Mouse (Mus musculus): ENCODE data around the gene Alms1.
A peak's percentile ranks its signal among the peaks of the same experiment; 100 is the strongest.
"Not testable (repeated sequence)": the region's sequence is repeated elsewhere in the genome, so short reads cannot be mapped to it uniquely, and the experiment has no call there.

The Alms1 gene

GRCm38 (mm10) chr6:85587396-85588143 lies at the start of gene Alms1:
TSS of gene Alms1 (plus strand) at chr6:85587531.
- DNase-seq (ENCODE audit: low spot score in 2 of 2): peak; percentile 85 to 90

DNA sequence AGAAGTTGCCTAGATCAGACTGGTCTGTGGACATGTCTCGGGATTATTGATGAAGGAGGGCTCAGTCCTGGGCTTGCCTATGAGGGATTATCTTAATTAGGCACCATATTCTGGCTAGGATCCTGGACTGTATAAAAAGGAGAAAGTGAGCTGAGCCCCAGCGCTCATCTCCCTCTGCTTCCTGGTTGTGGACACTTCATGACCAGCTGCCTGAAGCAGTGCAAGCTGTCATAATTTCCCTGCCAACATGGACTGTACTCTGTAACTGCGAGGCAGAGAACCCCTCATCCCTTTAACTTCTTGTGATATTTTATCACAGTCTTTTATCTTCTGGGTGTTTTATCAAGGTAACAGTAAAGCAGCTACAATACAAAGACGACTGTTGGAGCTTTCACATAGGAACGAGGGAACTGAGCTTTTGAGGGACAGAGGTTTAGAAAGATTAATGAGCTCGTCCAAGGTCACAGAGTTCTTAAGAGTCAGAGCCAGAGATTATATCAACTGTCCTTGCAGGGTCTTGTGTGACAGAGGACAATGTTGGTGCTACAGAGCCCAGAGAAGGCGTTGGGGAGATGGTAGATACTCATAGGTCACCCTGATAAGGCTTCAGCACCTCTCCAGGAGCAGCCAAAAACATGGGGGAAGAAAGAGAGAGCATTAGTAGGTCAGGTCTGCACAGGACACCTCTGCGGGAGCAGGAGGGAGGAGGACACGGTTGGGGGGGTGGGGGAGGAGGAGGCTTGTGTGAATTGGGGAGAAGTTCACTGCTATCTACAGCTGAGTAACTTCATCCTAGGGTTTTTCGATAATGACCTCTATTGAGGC lies 43.8 kb upstream of the Alms1 start:
- no peak for DNase-seq (ENCODE audit: low spot score in 2 of 2)

DNA sequence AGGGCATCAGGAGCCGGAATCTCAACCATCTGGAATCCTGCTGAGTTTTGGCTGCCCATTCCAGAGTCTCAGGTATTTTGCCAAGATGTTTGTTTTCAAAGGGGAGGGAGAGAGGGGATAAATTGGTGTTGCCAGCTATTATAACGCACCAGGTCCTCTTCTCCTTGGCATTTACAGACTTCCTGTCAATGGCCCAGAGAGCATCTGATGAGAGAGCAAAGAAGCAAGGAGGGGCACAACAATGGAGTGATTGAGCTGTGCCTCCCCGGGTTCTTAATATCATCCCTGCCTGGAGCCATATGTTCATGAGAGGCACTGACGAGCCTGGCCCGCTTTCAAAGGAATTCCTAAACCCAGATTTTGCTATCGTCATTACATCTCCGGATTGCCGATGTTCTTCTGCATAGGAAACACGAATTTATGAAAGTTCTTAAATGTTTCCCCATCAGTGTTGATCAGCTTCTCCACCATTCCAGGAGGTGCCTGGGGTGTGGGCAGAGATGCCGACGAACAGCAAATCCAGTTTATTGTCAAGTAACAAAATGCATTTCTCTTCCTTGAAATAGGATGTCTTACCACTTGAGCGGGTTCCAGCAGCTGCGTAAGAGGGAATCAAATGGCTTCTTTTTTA lies 43.0 kb upstream of the Alms1 start:
- DNase-seq (ENCODE audit: low spot score in 2 of 2): peak; percentile 8 to 12

GRCm38 (mm10) chr6:85547642-85548041 lies 39.7 kb upstream of the Alms1 start:
- DNase-seq (ENCODE audit: low spot score in 2 of 2): no peak

- no peak for DNase-seq (ENCODE audit: low spot score in 2 of 2)
These were observed 25.0 kb upstream of the Alms1 start for GRCm38 (mm10) chr6:85562374-85562773.

DNA sequence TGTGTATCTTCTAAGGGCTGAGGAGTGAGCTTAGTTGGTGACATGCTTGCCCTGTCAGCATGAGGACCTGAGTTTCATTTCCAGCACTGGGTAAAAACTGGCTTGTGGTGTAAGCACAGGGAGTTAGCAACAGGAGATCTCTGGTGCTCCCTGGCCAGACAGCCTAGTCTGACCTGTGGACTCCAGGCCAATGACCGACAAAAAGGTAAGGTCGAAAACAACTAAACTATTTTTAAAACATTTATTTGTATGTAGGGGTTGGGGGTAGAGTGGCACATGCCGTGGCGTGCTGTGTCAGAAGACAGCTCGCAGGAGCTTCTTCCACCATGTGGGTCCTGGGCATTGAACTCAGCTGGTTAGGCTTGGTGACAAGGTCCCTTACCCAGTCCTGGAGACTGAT lies 14.5 kb upstream of the Alms1 start:
- DNase-seq (ENCODE audit: low spot score in 2 of 2): no peak

GRCm38 (mm10) chr6:85581688-85582087 lies 5.6 kb upstream of the Alms1 start:
- DNase-seq (ENCODE audit: low spot score in 2 of 2): no peak

DNA sequence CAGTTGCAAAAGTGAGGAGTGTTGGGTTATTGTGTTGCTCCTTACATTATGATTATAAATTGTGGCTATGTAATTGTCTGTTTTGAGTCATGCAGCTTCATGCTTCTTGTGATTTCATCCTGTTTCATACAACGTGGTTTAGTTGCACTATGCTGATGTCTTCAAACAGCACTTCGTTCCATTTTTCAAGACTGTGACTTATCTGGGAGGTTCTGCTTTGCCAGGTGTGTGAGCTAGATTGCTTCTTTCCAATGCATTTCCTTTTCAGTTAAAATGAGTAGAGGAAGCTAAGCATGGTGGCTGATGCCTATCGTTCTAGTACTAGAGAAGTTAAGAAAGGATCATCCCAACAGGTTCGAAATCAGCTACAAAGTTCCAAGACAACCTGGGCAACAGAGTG lies 2.7 kb upstream of the Alms1 start:
- no peak for DNase-seq (ENCODE audit: low spot score in 2 of 2)

GRCm38 (mm10) chr6:85586805-85587367 lies 445 bp upstream of the Alms1 start:
- no peak for DNase-seq (ENCODE audit: low spot score in 2 of 2)

- DNase-seq (ENCODE audit: low spot score in 2 of 2): no peak
These were observed 833 bp downstream of the Alms1 start for GRCm38 (mm10) chr6:85588164-85588563.

DNA sequence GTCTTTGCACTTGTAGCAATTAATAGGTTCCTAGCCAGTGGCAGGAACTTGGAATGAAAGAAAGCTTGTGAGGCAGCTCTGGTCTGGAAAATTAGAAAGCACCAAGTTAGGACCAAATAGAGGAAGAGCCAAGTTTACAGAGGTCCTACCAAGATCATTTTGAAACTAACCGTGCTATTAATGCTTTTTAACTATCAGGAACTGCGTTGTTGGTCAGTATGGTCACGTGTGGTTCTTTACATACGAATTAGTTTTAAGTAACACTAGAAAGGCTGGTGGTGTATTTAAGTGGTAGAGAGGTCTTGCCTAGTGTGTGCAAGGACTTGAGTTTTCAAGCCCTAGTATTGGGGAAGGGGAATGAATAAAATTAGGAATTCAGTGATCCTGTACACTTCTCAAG lies 1.2 kb downstream of the Alms1 start:
- no peak for DNase-seq (ENCODE audit: low spot score in 2 of 2)

GRCm38 (mm10) chr6:85590116-85590515 lies 2.8 kb downstream of the Alms1 start:
- no peak for DNase-seq (ENCODE audit: low spot score in 2 of 2)

DNA sequence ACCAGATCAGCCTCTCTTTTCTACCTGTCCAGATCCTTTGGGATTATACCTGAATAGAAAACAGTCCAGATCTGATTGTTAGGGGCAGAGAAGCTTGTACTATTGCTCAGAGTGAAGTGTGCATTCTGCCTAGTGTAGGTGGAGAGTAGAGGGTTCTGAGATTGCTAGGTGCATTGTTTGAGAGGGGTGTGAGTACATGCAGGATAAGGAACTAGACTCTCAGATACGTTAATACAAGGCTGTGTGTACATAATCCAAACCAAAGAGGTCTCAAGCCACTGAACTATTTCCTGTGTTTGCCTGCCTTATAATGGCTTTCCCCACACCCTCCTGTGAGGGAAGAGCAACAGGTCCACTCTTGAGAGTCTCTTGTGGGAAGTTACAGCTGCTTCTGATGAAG lies 12.0 kb downstream of the Alms1 start:
- DNase-seq (ENCODE audit: low spot score in 2 of 2): no peak

DNA sequence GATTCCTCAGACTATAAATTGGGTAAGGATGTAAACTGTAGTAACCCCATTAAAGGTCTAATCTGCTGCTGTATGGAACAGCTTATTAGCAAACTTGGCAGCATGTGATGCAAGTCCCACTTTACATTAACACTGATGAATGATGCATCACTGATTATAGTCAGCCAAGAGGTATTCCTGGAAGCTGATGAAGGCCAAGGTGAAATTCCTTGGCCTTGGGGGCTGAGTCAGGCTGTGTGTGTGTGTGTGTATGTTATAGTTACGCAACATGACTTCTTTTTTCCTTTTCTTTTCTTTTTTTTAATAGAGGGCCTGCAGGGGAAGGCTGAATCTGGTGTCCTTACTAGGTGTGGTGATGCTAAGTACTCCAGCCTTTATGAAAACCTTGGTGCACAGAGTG lies 23.2 kb downstream of the Alms1 start:
- no peak for DNase-seq (ENCODE audit: low spot score in 2 of 2)

DNA sequence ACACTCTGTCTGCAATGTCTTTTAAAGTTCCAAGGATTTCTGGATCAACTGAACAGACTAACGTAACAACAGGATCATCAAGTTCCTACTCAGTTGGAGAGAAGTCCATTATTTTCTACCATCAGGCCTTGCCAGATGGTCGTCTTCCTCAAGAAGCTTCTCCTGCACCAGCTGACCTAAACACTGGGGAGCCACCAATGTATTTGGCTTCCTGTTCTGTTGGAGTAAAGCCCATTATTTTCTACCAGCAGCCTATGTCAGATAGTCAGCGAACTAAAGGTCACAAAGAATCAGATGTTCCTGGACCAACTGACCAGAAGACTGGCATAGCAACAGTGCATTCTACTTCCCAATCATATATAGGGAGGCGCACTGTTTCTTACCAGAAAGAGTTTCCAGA lies 33.5 kb downstream of the Alms1 start:
- no peak for DNase-seq (ENCODE audit: low spot score in 2 of 2)

DNA sequence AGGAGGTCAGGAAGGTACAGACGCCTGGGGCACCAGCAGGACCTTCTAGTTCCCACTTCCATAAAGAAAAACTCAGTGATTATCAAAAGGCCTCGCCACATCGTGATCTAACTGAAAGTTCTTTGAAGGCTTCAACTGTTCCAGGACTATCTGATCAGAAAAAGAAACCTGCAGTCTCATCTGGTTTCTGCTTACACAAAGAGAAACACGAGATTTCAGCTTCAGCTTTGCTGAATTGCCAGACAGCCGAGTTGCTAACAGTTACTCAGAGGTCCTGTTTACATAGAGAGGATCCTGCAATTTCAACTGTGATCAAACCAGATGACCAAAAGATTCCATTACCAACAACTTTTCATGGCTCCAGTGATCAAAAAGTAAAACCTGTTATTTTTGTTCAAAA lies 34.3 kb downstream of the Alms1 start:
- no peak for DNase-seq (ENCODE audit: low spot score in 2 of 2)

DNA sequence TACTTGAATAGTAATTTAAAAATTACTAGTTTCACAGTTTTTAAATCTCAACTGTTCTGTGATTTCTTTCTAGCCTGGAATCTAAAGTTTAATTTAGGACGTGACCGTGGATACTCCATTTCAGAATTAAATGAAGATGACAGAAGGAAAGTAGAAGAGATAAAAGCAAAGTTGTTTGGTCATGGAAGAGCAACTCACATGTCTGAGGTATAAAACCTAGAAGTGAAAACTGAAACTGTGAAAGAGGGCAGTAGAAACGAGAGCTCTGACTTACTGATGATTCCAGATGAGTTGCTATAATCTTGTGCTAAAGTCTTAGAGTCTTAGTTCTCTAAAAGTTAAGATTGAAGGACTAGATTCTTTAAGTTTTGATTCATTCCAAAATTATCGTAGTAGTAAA lies 37.2 kb downstream of the Alms1 start:
- DNase-seq (ENCODE audit: low spot score in 2 of 2): no peak

- no peak for DNase-seq (ENCODE audit: low spot score in 2 of 2)
These were observed 45.8 kb downstream of the Alms1 start for GRCm38 (mm10) chr6:85633165-85633564.

GRCm38 (mm10) chr6:85653244-85653643 lies 65.9 kb downstream of the Alms1 start:
- no peak for DNase-seq (ENCODE audit: low spot score in 2 of 2)

DNA sequence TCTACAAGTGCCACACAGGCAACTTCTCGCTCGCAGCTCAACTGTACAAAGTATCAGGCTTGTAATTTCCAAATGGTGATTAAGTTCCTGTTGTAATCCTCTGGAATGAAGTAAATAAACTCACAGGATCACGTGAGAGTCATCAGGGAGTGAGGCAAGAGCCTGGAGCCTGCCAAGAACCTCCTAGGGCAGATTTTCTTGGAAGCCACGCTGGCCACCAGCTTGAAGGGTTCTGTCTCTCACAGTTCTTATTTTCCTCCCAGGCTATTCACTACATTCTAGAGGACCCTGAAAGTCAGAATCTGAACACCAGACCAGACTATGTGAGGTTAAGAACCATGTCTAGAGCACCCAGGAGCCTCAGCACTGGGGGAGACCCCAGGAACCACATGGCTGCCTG lies 114.6 kb downstream of the Alms1 start:
- DNase-seq (ENCODE audit: low spot score in 2 of 2): not testable (repeated sequence)

DNA sequence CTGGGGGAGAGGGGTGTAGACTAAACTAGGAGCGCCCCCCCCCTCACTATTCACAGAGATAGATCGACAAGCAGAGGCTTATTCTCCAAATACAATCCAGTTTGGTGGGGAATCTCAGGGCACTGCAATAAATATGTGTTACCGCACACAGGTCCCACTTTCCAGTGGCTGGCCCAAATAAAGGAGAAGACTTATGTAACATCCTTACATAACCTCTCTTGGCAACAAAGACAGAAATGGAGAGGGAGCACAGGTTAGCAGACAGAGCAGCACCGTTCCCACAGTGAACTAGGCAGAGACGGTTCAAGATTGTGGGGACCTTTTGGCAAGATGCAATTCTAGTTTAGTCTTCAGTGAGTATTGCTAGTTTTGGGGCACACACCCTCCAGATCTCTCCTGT lies 121.9 kb downstream of the Alms1 start:
- DNase-seq (ENCODE audit: low spot score in 2 of 2): not testable (repeated sequence)

DNA sequence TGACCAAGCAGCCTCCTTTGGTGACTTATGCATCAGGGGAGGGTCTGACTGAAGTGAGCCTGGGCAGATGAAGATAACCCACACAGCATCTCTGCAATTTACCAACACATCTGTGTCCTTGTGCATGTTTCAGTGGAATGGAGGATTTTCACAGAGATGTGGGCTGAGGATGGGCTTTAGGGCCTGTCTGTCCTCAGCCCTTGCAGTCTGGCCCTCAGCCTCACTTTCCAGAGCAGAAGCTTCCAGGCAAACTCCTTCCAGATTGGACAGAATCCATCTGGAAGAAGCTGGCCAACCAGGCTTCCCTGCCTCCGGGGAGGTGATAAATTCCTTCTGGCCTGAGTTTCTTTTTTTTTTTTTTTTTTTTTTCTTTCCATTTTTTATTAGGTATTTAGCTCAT lies 122.3 kb downstream of the Alms1 start:
- not testable (repeated sequence) for DNase-seq (ENCODE audit: low spot score in 2 of 2)

All from frontal cortex, postnatal 25 days (tissue).